Mouse (Mus musculus) bone marrow, adult 2 months (tissue): ENCODE measurements around the gene Stip1.

Experiments used
- CTCF ChIP-seq: fragments of 200-500 bp; IDR thresholded peaks from 2 replicates; pipeline ENCODE4 v1.5.1; 2011; ENCODE audit warnings: low read length, control low read depth; ENCODE audit not compliant: control insufficient read depth, insufficient read depth
- POLR2A ChIP-seq: fragments of 200-500 bp; IDR thresholded peaks from 2 replicates; pipeline ENCODE4 v1.6.1; 2011; ENCODE audit warnings: low read depth, mild to moderate bottlenecking, control low read depth, low read length, borderline replicate concordance; ENCODE audit not compliant: control insufficient read depth

- TF ChIP-seq CTCF (no peak), POLR2A (no peak)
Measured at GRCm38 (mm10) chr19:6971644-6972043, 68.1 kb downstream of the Stip1 start.
